Mouse (Mus musculus): ENCODE measurements around the gene Dusp23. TPM values are rescaled to one million over a fixed set of nuclear protein-coding genes. Genes with fewer than 3 reads are reported as not detected.

Gene Dusp23
- total and polyA plus RNA-seq, 3 experiments: not detected

DNA sequence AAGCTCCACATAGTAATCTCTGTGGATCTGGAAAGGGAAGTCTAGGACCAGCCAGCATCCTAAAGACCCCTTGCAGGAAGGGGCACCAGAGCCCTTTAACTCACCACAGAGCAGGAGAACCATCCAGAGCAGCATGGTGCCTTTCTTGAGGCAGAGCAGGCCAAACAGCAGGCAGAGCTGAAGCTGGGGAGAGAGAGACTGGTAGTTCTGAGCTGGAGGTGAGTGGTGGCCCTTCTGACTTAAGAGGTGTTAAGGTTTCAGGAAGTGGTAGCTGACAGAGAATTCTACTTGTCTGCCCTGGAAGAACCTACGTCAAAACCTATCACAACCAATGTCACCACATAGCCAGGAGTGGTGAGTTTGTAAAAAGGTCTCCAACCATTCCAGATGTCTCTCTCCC, 30.4 kb downstream of the Dusp23 start, which contains the start of gene Fcrl6:
TSS of gene Fcrl6 (minus strand) at position 226 of the 400 bp plus-strand sequence.
- Histone ChIP-seq H3K9me3 (replicated peaks) (0 out of 2 replicates have a peak, but pooled peaks cover 2% of the 10 kb centered on the region), H3K4me1 (ENCODE audit: insufficient read depth, low read depth, low read length) (no peaks in the 10 kb centered on the region), H3K4me3 (ENCODE audit: low read depth, low read length) (no peak within 1 kb of the TSS), H3K36me3 (replicated peaks) (no peaks in the 10 kb centered on the region), H3K27me3 (ENCODE audit: insufficient read depth, low read length) (no peaks in the 10 kb centered on the region)
- TF ChIP-seq GATA2 (IDR thresholded peaks at IDR 0.05; ENCODE audit: borderline replicate concordance, low read depth, low read length) (no peak), CTCF (IDR thresholded peaks at IDR 0.05; ENCODE audit: low read depth, low read length) (no peak)
- DNase-seq (ENCODE audit: low spot score): no peak
- no peak for ATAC-seq (ENCODE audit: extremely low read depth, insufficient number of reproducible peaks, low FRiP score, poor library complexity, severe bottlenecking)

DNA sequence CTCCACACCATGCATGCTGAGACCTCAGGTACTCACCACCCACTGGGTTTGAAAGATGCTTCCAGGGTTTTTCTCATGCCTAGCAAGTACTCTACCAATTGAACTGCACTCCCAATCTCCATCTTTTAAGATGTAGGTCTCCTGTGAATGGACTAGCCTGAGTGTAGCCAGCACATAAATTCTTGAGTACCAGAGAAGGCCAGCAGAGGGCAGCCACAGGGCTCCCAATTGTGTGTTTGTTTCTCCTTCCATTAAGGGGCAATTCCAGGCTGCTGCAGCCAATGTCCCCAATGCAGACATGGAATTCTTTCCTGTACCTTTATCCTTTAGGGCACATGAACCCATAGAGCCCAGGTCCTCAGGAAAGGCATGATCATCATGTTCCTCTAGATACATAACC, 38.3 kb downstream of the Dusp23 start:
- no peaks in the 10 kb centered on the region for H3K4me1 ChIP-seq (ENCODE audit: insufficient read depth, low read depth, low read length)
- peaks cover 12% of the 10 kb centered on the region for H3K9me3 ChIP-seq (replicated peaks)
- ATAC-seq (ENCODE audit: extremely low read depth, insufficient number of reproducible peaks, low FRiP score, poor library complexity, severe bottlenecking): no peak; the same call in 1 of the 2 replicates
- no peak overlapping the region for H3K4me3 ChIP-seq (ENCODE audit: low read depth, low read length)
- no peak for DNase-seq (ENCODE audit: low spot score)
- H3K27me3 ChIP-seq (ENCODE audit: insufficient read depth, low read length): no peaks in the 10 kb centered on the region
- TF ChIP-seq CTCF (IDR thresholded peaks at IDR 0.05; ENCODE audit: low read depth, low read length) (no peak), POLR2AphosphoS5 (IDR thresholded peaks at IDR 0.05; ENCODE audit: insufficient replicate concordance, low read depth, low read length) (no peak), GATA1 (IDR thresholded peaks at IDR 0.05; ENCODE audit: borderline replicate concordance, low read length) (no peak), GATA2 (IDR thresholded peaks at IDR 0.05; ENCODE audit: borderline replicate concordance, low read depth, low read length) (no peak), TAL1 (conservative IDR thresholded peaks at IDR 0.05; ENCODE audit: low read depth, low read length) (no peak)
- H3K36me3 ChIP-seq (replicated peaks): no peaks in the 10 kb centered on the region

GRCm38 (mm10) chr1:172593956-172594355, 38.8 kb downstream of the Dusp23 start:
- H3K4me3 ChIP-seq (ENCODE audit: low read depth, low read length): no peak overlapping the region
- DNase-seq (ENCODE audit: low spot score) (no peak), ATAC-seq (ENCODE audit: extremely low read depth, insufficient number of reproducible peaks, low FRiP score, poor library complexity, severe bottlenecking) (no peak)
- no peaks in the 10 kb centered on the region for H3K27me3 ChIP-seq (ENCODE audit: insufficient read depth, low read length)
- H3K36me3 ChIP-seq (replicated peaks): no peaks in the 10 kb centered on the region
- no peak for TF ChIP-seq TAL1 (conservative IDR thresholded peaks at IDR 0.05; ENCODE audit: low read depth, low read length)
- no peak for TF ChIP-seq GATA2 (IDR thresholded peaks at IDR 0.05; ENCODE audit: borderline replicate concordance, low read depth, low read length)
- TF ChIP-seq CTCF (IDR thresholded peaks at IDR 0.05; ENCODE audit: low read depth, low read length): no peak
- no peak for TF ChIP-seq POLR2AphosphoS5 (IDR thresholded peaks at IDR 0.05; ENCODE audit: insufficient replicate concordance, low read depth, low read length)
- no peak for TF ChIP-seq GATA1 (IDR thresholded peaks at IDR 0.05; ENCODE audit: borderline replicate concordance, low read length)
- peaks cover 12% of the 10 kb centered on the region for H3K9me3 ChIP-seq (replicated peaks)
- H3K4me1 ChIP-seq (ENCODE audit: insufficient read depth, low read depth, low read length): no peaks in the 10 kb centered on the region

DNA sequence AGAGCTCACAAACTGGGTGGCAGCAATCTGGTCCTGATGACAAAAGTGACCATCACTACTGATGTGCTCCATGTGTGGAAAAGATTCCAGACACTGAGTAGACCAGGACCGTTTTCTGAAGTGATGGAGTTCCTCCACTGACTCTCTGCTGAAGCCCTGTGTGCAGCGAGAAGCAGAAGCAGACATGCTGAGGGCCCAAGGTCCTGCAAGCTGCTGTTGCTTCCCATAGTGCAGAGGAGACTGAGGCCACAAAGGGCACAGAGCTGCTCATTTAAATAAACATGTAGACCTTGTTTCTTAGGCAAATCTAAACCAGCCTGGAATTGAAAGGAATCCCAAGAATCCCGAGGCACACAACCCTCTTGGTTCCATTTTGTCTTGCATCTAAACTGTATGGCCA, 39.4 kb downstream of the Dusp23 start:
- no peaks in the 10 kb centered on the region for H3K27me3 ChIP-seq (ENCODE audit: insufficient read depth, low read length)
- DNase-seq (ENCODE audit: low spot score) (no peak), ATAC-seq (ENCODE audit: extremely low read depth, insufficient number of reproducible peaks, low FRiP score, poor library complexity, severe bottlenecking) (no peak)
- no peaks in the 10 kb centered on the region for H3K4me1 ChIP-seq (ENCODE audit: insufficient read depth, low read depth, low read length)
- no peak overlapping the region for H3K4me3 ChIP-seq (ENCODE audit: low read depth, low read length)
- peaks cover 12% of the 10 kb centered on the region for H3K9me3 ChIP-seq (replicated peaks)
- TF ChIP-seq GATA1 (IDR thresholded peaks at IDR 0.05; ENCODE audit: borderline replicate concordance, low read length) (no peak), GATA2 (IDR thresholded peaks at IDR 0.05; ENCODE audit: borderline replicate concordance, low read depth, low read length) (no peak), POLR2AphosphoS5 (IDR thresholded peaks at IDR 0.05; ENCODE audit: insufficient replicate concordance, low read depth, low read length) (no peak), CTCF (IDR thresholded peaks at IDR 0.05; ENCODE audit: low read depth, low read length) (no peak), TAL1 (conservative IDR thresholded peaks at IDR 0.05; ENCODE audit: low read depth, low read length) (no peak)
- H3K36me3 ChIP-seq (replicated peaks): no peaks in the 10 kb centered on the region

- Histone ChIP-seq H3K9me3 (replicated peaks) (peaks cover 17% of the 10 kb centered on the region), H3K4me1 (ENCODE audit: insufficient read depth, low read depth, low read length) (no peaks in the 10 kb centered on the region), H3K36me3 (replicated peaks) (no peaks in the 10 kb centered on the region), H3K27me3 (ENCODE audit: insufficient read depth, low read length) (no peaks in the 10 kb centered on the region), H3K4me3 (ENCODE audit: low read depth, low read length) (no peak within 1 kb of the TSS)
- ATAC-seq (ENCODE audit: extremely low read depth, insufficient number of reproducible peaks, low FRiP score, poor library complexity, severe bottlenecking) (no peak), DNase-seq (ENCODE audit: low spot score) (no peak)
- TF ChIP-seq GATA2 (IDR thresholded peaks at IDR 0.05; ENCODE audit: borderline replicate concordance, low read depth, low read length) (no peak), TAL1 (conservative IDR thresholded peaks at IDR 0.05; ENCODE audit: low read depth, low read length) (no peak), POLR2AphosphoS5 (IDR thresholded peaks at IDR 0.05; ENCODE audit: insufficient replicate concordance, low read depth, low read length) (no peak), CTCF (IDR thresholded peaks at IDR 0.05; ENCODE audit: low read depth, low read length) (no peak), GATA1 (IDR thresholded peaks at IDR 0.05; ENCODE audit: borderline replicate concordance, low read length) (no peak)
Observed at GRCm38 (mm10) chr1:172590385-172590784, 42.4 kb downstream of the Dusp23 start, which contains the start of gene Slamf8. Gene Slamf8, minus strand, starts transcription at chr1:172590568.

DNA sequence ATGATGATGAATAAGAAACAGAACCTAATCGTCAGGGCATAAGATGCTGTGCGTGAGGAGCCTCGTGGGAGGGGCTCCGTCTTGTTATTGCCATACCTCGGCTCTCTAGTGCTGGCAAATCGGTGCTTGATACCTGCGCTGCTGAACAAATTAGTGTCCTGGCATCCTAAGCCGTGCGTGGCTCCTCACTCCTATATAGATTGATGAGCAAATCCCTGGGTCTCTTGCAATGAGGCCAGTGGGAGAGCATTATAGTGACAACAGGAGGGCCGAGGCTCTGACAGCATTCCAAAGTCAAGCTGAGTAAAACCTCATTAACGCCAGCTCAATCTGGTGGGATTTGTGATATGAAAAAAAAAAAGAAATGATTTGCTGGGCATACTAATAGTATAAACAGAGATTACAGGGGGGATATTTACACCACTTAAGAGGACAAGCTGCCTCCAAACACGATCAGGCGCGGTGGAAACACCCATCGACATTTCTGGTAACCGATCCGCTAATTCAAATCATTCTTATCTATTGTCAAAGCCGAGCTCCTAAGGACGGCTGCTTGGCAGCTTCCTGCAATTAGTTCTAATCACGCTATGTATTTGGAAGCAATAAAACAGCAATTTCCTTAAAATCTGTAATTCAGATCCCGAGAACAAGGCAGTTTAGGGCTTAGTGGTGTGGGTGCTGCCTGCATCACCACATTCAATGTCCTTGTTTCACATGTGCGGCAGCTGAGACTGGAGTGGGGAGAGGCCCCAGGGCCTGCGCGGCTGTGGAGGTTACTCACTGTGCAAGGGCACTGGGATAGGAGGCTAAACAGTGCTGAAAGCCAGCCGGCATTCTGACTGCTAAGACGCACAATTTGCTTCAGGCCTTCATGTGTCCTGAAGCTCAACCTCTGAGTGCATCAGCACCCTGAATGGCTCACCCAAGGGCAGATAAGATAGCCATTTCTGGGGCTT, 46.9 kb downstream of the Dusp23 start:
- ATAC-seq (ENCODE audit: extremely low read depth, insufficient number of reproducible peaks, low FRiP score, poor library complexity, severe bottlenecking) (no peak), DNase-seq (ENCODE audit: low spot score) (no peak)
- Histone ChIP-seq H3K4me3 (ENCODE audit: low read depth, low read length) (no peak overlapping the region), H3K36me3 (replicated peaks) (no peaks in the 10 kb centered on the region), H3K27me3 (ENCODE audit: insufficient read depth, low read length) (no peaks in the 10 kb centered on the region), H3K4me1 (ENCODE audit: insufficient read depth, low read depth, low read length) (no peaks in the 10 kb centered on the region), H3K9me3 (replicated peaks) (peaks cover 35% of the 10 kb centered on the region)
- TF ChIP-seq POLR2AphosphoS5 (IDR thresholded peaks at IDR 0.05; ENCODE audit: insufficient replicate concordance, low read depth, low read length): no peak
- TF ChIP-seq TAL1 (conservative IDR thresholded peaks at IDR 0.05; ENCODE audit: low read depth, low read length): no peak
- TF ChIP-seq CTCF (IDR thresholded peaks at IDR 0.05; ENCODE audit: low read depth, low read length): no peak
- TF ChIP-seq GATA1 (IDR thresholded peaks at IDR 0.05; ENCODE audit: borderline replicate concordance, low read length): no peak
- no peak for TF ChIP-seq GATA2 (IDR thresholded peaks at IDR 0.05; ENCODE audit: borderline replicate concordance, low read depth, low read length)
